Comparison of ENCODE assay signal across 34 mouse cellular contexts in genomic region chr12:32236450-32236849, GRCm38 (mm10).
"Had no signal": no experiment of that assay in that cellular context is flagged by ENCODE, and none has a peak within 500 bp of the region (broad histone marks: within the 10 kb centered on the region; RNA-seq: fewer than 3 reads in every experiment).

No protein-coding gene starts in this region.

- DNase-seq: heart, postnatal 10 days; heart, postnatal 14 days; heart, postnatal 36 days; heart, postnatal 4 days; kidney, adult 18-20 months; kidney, adult 2 months; kidney, adult 8-10 months; kidney, adult 9 months; kidney, postnatal 10 days; kidney, postnatal 14 days; kidney, postnatal 25 days; kidney, postnatal 36 days; kidney, postnatal 4 days; layer of hippocampus, adult 9-11 months; layer of hippocampus, postnatal 36 days had no signal

- ATAC-seq: hindbrain, embryonic 16.5 days; hindbrain, postnatal 0 days; inflammation-experienced regulatory T-cells, adult 6 months; intestine, embryonic 15.5 days; intestine, embryonic 16.5 days; intestine, postnatal 0 days had no signal

- H3K4me2 ChIP-seq: heart, embryonic 11.5 days; heart, embryonic 12.5 days; heart, embryonic 13.5 days; heart, embryonic 15.5 days; hindbrain, embryonic 12.5 days; hindbrain, embryonic 13.5 days; hindbrain, embryonic 14.5 days; hindbrain, embryonic 15.5 days; intestine, embryonic 15.5 days; kidney, embryonic 15.5 days had no signal

- H3K36me3 ChIP-seq: heart, embryonic 10.5 days; heart, embryonic 12.5 days; heart, embryonic 13.5 days; heart, embryonic 15.5 days; hindbrain, embryonic 10.5 days; hindbrain, embryonic 12.5 days; hindbrain, embryonic 13.5 days; hindbrain, embryonic 15.5 days; intestine, embryonic 15.5 days; kidney, embryonic 15.5 days had no signal

- H3K27me3 ChIP-seq: heart, embryonic 12.5 days; heart, embryonic 13.5 days; heart, embryonic 15.5 days; hindbrain, embryonic 12.5 days; hindbrain, embryonic 13.5 days; hindbrain, embryonic 15.5 days; intestine, embryonic 15.5 days; kidney, embryonic 15.5 days had no signal

- H3K4me1 ChIP-seq: heart, embryonic 10.5 days; heart, embryonic 12.5 days; heart, embryonic 13.5 days; heart, embryonic 15.5 days; hindbrain, embryonic 10.5 days; hindbrain, embryonic 15.5 days; intestine, embryonic 15.5 days; kidney, embryonic 15.5 days had no signal

- H3K9me3 ChIP-seq: heart, embryonic 10.5 days; heart, embryonic 12.5 days; heart, embryonic 13.5 days; heart, embryonic 15.5 days; hindbrain, embryonic 10.5 days; hindbrain, embryonic 12.5 days; hindbrain, embryonic 13.5 days; hindbrain, embryonic 15.5 days; intestine, embryonic 15.5 days; kidney, embryonic 15.5 days had no signal

- H3K4me3 ChIP-seq: heart, embryonic 10.5 days; heart, embryonic 12.5 days; heart, embryonic 13.5 days; heart, embryonic 15.5 days; hindbrain, embryonic 10.5 days; hindbrain, embryonic 12.5 days; hindbrain, embryonic 13.5 days; hindbrain, embryonic 15.5 days; intestine, embryonic 15.5 days; kidney, embryonic 15.5 days; layer of hippocampus, adult 2 months had no signal

- H3K27ac ChIP-seq: heart, embryonic 10.5 days; heart, embryonic 13.5 days; heart, embryonic 15.5 days; hindbrain, embryonic 10.5 days; hindbrain, embryonic 12.5 days; hindbrain, embryonic 13.5 days; hindbrain, embryonic 14.5 days; hindbrain, embryonic 15.5 days; hindbrain, postnatal 0 days; intestine, embryonic 15.5 days; kidney, embryonic 15.5 days; kidney, postnatal 0 days had no signal

- H3K9ac ChIP-seq: heart, embryonic 12.5 days; heart, embryonic 13.5 days; heart, embryonic 15.5 days; hindbrain, embryonic 12.5 days; hindbrain, embryonic 13.5 days; hindbrain, embryonic 14.5 days; hindbrain, embryonic 15.5 days; intestine, embryonic 15.5 days; kidney, embryonic 15.5 days had no signal
